Mouse (Mus musculus): ENCODE measurements around the gene Kank2. TPM values are rescaled to one million over a fixed set of nuclear protein-coding genes. Genes with fewer than 3 reads are reported as not detected.

Gene Kank2
- polyA plus RNA-seq, 1 experiment from 2014 or later, result 24.2 TPM

Small RNA genes lying within 50 kb of the gene (microRNA-seq; reads per million reads assigned to microRNA genes)
- 12.3 reads per million, percentile 22 among the genes with 10 or more reads in this experiment for gene Mir7083

Other genes with a start within 250 kb of the Kank2 start
- 30.9 and 35.7 TPM in 2 replicates for gene Timm29, start 206.0 kb downstream of the Kank2 start, polyA plus RNA-seq (2016; fragmentation: Nextera tagmentation; extraction: Ambion mirVana)
- 17.6 and 26.2 TPM in 2 replicates for gene Yipf2, start 205.9 kb downstream of the Kank2 start, polyA plus RNA-seq (2016; fragmentation: Nextera tagmentation; extraction: Ambion mirVana)
- 169 and 171 TPM in 2 replicates for gene Smarca4, start 182.6 kb downstream of the Kank2 start, polyA plus RNA-seq (2016; fragmentation: Nextera tagmentation; extraction: Ambion mirVana)
- 55.2 and 57.3 TPM in 2 replicates for gene Ldlr, start 75.3 kb downstream of the Kank2 start, polyA plus RNA-seq (2016; fragmentation: Nextera tagmentation; extraction: Ambion mirVana)
- gene Spc24, start 38.4 kb downstream of the Kank2 start, polyA plus RNA-seq (2016; fragmentation: Nextera tagmentation; extraction: Ambion mirVana), result 225 and 232 TPM in 2 replicates
- gene Angptl8, start 36.8 kb upstream of the Kank2 start, polyA plus RNA-seq (2016; fragmentation: Nextera tagmentation; extraction: Ambion mirVana), result 1.2 and 1.6 TPM in 2 replicates
- 46.0 and 52.0 TPM in 2 replicates for gene Dock6, start 53.9 kb upstream of the Kank2 start, polyA plus RNA-seq (2016; fragmentation: Nextera tagmentation; extraction: Ambion mirVana)
- 2.7 and 5.0 TPM in 2 replicates for gene Rab3d, start 119.4 kb upstream of the Kank2 start, polyA plus RNA-seq (2016; fragmentation: Nextera tagmentation; extraction: Ambion mirVana)
- gene Ccdc159, start 128.7 kb upstream of the Kank2 start, polyA plus RNA-seq (2016; fragmentation: Nextera tagmentation; extraction: Ambion mirVana), result 3.0 and 3.9 TPM in 2 replicates
- gene Tmem205, start 128.8 kb upstream of the Kank2 start, polyA plus RNA-seq (2016; fragmentation: Nextera tagmentation; extraction: Ambion mirVana), result 31.1 and 33.5 TPM in 2 replicates
- gene Plppr2, start 138.3 kb upstream of the Kank2 start, polyA plus RNA-seq (2016; fragmentation: Nextera tagmentation; extraction: Ambion mirVana), result 6.4 and 7.8 TPM in 2 replicates
- 7.3 and 8.2 TPM in 2 replicates for gene Swsap1, start 157.0 kb upstream of the Kank2 start, polyA plus RNA-seq (2016; fragmentation: Nextera tagmentation; extraction: Ambion mirVana)
- gene Epor, start 164.8 kb upstream of the Kank2 start, polyA plus RNA-seq (2016; fragmentation: Nextera tagmentation; extraction: Ambion mirVana), result 7.6 and 8.2 TPM in 2 replicates
- 5.1 and 5.7 TPM in 2 replicates for gene Rgl3, start 190.7 kb upstream of the Kank2 start, polyA plus RNA-seq (2016; fragmentation: Nextera tagmentation; extraction: Ambion mirVana)
- gene Ccdc151, start 203.9 kb upstream of the Kank2 start, polyA plus RNA-seq (2016; fragmentation: Nextera tagmentation; extraction: Ambion mirVana), result 2.0 TPM in 2 replicates
- gene Prkcsh, start 204.1 kb upstream of the Kank2 start, polyA plus RNA-seq (2016; fragmentation: Nextera tagmentation; extraction: Ambion mirVana), result 111 and 113 TPM in 2 replicates

Measured in limb, embryonic 10.5 days (tissue).